Mouse (Mus musculus): ENCODE measurements around the gene Pcyt2.

- TF ChIP-seq POLR2A (IDR thresholded peaks at IDR 0.05; ENCODE audit: insufficient read length, low read depth) (peak; percentile 4), POLR2AphosphoS2 (IDR thresholded peaks at IDR 0.05; ENCODE audit: insufficient read length, low read depth) (peak; percentile 34), SRF (IDR thresholded peaks at IDR 0.05; ENCODE audit: control insufficient read depth, insufficient read length, low read depth) (no peak), USF1 (IDR thresholded peaks at IDR 0.05; ENCODE audit: low read depth) (no peak), MAX (IDR thresholded peaks at IDR 0.05; ENCODE audit: low read depth) (no peak), MYOG (IDR thresholded peaks at IDR 0.05; ENCODE audit: control insufficient read depth in 1 of 3, insufficient read depth in 1 of 3, insufficient read length in 2 of 3, low read depth in 2 of 3) (no peak), TCF3 (IDR thresholded peaks at IDR 0.05; ENCODE audit: insufficient read length, low read depth) (no peak), TCF12 (IDR thresholded peaks at IDR 0.05; ENCODE audit: insufficient read depth, poor library complexity, severe bottlenecking) (no peak), E2F4 (IDR thresholded peaks at IDR 0.05; ENCODE audit: insufficient read depth) (no peak), CEBPB (IDR thresholded peaks at IDR 0.05; ENCODE audit: insufficient read depth, poor library complexity, severe bottlenecking) (no peak), REST (IDR thresholded peaks at IDR 0.05; ENCODE audit: insufficient read depth, insufficient read length) (no peak)
Observed at GRCm38 (mm10) chr11:120580190-120580589, 37.5 kb downstream of the Pcyt2 start.
